Mouse (Mus musculus) urinary bladder, postnatal 25 days (tissue): ENCODE measurements around the gene Supt4a.
A peak's percentile ranks its signal among the peaks of the same experiment; 100 is the strongest.

ENCODE experiments used
- DNase-seq: peaks from one replicate; pipeline ENCODE4 v3.0.0; 2022; ENCODE audit warnings: low spot score

The Supt4a gene

GRCm38 (mm10) chr11:87737175-87737740 is at the start of gene Supt4a:
Gene Supt4a (plus strand): TSS chr11:87737552.
- DNase-seq, result peak; percentile 98

GRCm38 (mm10) chr11:87688478-87689203 is 48.7 kb upstream of the Supt4a start:
- no peak for DNase-seq

DNA sequence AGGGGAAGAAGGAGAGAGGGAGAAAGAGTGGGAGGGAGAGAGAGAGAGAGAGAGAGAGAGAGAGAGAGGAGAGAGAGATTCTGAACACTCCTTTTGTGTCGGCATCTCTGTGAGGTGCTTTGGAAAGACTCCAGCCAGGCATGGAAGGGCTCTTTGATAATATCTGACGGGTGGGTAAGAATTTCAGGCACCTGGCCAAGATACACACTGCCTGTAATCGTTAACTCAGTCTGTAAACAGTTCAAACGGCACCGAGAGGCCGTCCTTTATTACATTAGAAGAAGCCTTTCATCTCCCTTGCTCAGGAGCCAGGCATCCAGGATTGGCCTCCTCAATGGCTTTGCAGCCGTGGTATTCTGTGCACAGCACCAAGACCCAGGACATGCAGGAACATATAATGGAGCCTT is 47.9 kb upstream of the Supt4a start:
- peak; percentile 54 for DNase-seq

DNA sequence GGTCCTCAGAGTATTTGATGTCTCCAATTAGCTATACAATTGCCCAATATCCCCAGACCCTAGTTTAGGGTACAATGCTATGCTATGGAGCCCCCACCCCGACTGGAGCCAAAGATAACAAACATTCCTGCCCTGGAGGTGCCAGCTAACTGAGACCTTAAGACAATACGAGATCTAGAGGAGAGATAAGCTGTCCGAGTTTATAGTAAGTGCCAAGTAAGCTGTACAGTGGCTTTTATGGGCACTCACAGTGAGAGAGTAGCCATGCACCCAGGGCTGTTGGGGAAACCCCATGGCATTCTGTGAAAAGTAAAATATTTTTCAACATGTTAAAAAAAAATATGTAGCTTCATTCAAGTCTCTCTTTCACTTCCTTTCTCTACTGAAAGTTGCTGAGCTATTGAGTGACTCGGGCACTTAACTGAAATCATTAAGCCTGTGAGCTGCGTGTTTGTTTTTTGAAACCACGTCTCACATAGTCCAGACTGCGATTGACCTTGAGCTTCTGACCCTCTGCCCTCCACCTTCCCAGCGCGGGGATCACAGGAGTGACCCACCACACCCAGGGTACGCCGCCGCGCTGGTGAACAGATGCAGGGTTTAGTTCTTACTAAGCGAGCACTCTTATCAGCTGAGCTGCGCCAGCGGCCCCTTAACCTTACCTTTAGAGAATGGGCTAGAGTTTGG is 47.2 kb upstream of the Supt4a start:
- DNase-seq, result no peak

DNA sequence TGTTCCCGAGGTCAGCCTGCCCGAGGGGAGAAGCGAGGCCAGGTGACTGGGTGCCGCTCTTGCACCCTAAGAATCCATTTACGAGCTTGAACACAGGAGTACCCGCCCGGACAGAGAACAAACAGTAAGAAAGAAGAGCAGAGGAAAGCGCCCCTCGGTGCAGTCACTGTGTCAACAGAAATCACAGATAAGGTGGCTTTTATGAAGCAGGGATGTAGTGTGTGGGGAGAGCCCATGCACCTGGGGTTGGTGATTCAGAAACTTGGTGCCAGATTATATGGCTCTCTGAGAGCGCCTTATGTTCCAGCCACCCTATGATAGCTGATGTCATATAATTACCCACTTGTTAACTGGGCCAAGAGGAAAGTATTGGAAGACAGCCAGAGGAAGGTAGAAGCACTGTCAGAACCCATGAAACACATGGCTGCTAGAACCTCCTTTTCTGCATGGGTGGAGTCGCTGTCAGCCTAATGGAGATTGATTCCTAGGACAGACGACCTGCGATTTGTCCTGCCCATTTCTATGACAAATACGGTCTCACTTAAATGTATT is 40.1 kb upstream of the Supt4a start:
- DNase-seq, result no peak

DNA sequence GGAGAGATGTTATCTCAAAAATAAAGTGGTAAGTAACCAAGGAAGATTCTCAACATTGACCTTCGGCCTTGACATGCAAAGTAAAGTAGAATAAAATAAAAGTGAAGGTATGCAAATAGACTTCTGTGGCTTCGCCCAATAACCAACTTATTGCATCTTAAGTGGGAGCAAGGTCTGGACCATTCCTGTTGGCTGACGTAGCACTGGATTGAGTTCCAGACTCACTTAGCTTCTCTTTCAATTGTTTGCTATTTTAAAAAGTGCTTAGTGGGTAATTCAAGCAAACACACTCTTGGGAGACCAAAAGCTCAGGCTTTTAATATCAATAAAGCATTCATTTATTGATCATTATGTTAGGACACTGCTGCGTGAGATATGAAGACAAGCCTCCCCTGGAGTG is 39.2 kb upstream of the Supt4a start:
- no peak for DNase-seq

DNA sequence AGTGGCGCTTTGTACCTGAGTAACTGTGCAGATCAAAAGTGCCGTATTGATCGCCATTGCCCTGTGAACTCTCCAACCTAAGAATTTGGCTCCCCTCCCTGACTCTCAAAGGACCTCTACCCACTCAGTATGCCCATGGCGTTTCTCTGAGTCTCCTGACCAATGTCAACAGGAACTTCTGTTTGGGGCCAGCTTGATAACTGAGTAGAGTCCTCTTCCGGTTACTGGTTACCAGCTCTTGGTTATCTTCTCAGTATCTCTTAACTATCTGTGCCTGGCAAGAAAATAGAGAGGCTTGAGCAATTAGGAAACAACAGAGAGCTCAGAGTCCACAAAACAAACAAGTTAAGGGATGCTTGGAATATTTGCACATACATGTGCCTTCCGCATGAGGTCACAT is 36.2 kb upstream of the Supt4a start:
- no peak for DNase-seq

DNA sequence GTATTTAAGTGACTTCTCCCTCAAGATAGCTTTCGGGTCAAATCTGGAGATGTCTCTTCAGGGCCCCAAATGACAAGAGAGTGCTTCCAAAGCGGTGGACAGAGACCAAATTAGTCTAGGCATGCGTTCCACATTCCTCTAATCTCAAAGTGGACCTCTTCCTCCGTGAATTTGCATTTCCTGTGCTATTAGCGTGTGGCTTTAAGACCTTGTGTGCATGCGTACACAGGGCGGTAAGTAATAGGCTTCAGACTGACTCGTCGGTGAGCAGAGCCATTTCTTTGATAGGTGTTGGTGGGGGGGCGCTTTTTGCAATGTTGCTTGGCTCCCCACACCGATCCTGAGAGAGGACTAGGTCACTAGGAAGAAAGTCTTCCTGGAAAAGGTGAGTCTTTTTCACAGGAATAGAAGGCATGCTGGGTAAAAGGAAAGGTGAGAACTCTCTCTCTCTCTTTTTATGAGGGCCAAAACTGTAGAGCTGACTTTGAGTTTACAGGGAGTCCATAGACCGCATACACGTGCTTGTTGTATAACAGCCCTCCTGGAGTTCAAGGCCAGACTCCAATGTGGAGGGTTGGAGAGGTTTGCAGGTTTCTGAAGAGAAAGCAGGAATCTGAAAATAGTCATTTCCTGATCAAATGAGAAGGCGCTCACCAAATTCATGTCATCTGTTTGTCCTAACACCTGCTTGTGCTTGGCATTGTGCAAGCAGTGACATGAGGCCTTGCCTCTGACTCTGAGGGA is 35.3 kb upstream of the Supt4a start:
- no peak for DNase-seq

DNA sequence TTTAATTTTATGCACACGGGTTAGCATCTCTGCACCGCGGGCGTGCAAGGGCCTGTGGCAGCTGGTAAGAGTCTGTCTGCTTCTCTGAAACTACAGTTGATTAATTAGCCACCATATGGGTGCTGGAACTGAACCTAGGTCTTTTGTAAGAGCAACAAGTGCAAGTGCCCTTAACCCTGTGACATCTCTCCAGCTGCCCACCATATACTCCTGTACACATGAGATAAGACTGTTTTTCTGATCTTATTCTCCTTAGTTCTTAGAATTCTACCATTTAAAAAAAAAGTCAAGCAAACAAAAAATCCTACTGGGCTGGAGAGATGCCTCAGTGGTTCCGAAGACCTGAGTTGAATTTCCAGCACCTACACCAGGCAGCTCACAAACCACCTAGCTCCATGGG is 33.7 kb upstream of the Supt4a start:
- DNase-seq, result no peak

DNA sequence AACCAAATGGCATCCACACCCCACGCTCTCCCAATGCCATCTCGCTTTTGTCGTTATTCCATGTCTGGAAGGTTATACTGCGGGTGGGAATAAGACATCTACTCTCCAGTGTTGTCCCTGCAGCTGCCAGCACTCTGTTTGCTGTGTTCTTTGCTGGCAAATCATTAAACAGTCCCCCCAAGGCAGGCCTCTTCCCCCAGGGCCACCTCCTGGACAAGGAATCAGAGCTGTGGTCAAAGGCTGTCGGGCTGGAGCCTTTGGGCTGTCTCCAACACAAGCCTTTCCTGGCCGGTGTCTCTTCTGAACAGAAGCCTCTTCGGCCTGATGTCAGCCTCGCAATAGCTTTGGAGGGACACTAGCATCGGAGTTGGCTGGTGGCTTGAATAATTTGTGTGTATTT is 33.1 kb upstream of the Supt4a start:
- no peak for DNase-seq

- DNase-seq, result no peak
Observed at GRCm38 (mm10) chr11:87707570-87707969, 29.8 kb upstream of the Supt4a start.

GRCm38 (mm10) chr11:87708979-87709378 is 28.4 kb upstream of the Supt4a start:
- no peak for DNase-seq

GRCm38 (mm10) chr11:87709513-87710261 is 27.7 kb upstream of the Supt4a start:
- DNase-seq, result peak; percentile 63

DNA sequence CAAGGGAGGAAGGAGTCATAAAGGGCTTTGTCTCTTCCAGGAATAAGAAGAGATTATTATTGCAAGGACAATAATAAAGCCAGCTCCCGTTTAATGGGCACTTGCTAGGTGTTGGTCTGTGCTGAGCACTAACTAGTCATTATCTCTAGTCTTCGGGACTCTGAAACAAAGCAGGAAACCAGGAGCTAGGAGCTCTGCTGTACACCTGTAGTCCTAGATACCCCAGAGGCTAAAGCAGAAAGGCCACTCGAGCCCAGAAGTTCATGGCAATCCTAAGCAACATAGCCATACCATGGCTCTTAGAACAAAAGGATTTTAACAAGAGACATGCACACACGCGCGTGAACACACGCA is 27.1 kb upstream of the Supt4a start:
- DNase-seq, result no peak

DNA sequence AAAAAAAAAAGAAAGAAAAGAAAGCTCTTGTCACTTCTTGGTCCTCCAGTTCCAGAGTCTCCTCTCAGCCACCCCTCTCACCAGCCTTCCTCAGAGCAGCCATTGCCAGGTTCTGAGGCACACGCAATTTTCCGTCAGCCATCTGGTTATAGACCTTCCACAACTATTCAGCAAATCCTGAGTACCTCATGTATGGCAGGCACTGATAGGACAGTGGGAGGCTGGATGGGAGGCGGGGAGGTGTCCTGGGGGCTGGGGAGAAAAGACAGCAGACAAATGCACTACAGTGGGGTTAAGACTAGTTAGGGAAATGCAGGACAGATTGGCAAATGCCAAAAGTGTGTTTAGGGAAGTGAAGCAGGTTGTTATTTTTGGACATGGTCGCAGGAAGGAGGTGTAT is 25.2 kb upstream of the Supt4a start:
- DNase-seq, result no peak

DNA sequence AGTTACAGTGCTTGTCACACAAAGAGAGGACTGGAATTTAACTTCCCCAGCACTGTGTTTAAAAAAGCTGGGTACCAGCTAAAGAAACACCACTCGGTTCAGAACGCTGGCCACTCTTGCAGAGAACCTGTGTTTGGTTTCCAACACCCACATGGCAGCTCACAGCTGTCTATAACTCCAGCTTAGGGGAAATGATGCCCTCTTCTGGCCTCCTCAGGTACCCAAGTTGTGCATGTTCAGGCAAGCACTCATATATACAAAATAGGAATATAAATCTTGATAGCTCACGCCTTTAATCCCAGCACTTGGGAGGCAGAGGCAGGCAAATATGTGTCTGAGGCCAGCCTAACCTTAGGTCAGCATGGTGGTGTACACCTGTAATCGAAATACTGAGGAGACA is 21.4 kb upstream of the Supt4a start:
- no peak for DNase-seq

DNA sequence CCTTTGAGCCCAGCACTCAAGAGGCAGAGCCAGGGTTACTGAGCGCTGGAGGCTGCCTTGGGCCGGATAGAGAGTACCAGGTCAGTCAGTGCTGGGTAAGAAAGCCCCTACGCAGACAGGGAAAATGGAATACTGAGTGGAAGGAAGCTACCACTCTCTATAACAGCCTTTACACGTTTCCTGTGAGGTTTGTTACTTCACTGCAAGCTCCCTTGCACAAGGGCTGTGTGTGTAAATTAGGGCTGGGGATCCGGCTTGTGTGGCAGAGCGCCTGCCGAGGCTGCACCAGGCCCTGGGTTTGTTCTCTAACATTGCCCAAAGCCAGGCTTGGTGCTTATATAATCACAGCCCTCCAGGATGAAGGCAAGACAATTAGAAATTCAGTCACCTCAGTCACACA is 17.8 kb upstream of the Supt4a start:
- DNase-seq, result no peak

DNA sequence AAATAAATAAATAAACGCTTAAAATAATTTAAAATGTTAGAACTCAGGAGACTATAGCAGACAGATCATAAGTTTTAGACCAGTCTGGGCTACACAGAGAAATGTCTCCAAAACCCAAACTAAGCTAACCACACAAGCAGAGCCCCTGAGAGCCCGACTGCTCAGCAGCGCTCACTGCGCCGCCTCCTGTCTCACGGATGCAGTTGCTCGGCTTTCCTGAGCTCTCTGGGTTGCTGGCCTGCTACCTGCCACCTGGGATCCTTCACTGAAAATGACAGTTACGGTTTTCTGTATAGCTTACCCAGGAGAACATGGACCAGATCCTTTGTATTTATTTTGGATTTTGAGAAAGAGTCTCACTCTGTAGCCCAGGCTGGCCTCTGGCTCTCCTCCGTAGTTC is 17.0 kb upstream of the Supt4a start:
- DNase-seq, result no peak

DNA sequence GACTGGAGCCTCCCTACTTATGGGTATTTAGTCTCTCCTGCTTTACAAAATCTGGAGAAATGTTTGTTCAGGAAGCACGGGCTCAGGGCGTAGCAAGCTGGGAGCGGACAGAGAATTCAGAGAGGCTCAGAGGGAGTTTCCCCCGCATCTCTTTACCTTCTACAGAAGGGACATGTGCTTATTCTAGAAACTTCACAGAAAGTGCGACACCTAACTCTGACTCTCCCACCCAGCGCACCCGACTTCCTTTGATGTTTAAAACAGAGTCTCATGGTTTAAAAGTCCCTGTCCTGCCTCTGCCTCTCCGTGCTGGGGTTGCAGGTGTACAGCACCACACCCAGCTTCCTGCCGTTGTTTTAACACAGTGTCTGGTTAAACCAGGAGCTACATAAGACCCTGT is 16.5 kb upstream of the Supt4a start:
- no peak for DNase-seq

DNA sequence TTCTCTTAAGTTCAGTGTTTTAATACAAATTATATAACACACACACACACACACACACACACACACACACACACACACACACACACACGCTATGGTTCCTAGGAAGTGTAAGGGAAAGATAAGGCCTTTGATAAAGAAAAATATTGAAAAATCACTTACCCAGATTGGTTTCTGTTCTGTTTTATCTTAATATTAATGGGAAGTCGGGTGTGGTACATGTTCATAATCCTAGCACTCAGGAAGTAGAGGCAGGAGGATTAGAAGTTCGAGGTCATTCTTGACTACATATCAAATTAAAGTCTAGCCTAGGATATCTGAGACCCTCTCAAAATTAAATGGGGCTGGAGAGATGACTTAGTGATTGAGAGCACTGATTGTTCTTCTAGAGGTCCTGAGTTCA is 15.2 kb upstream of the Supt4a start:
- DNase-seq, result no peak

GRCm38 (mm10) chr11:87722891-87723290 is 14.5 kb upstream of the Supt4a start:
- DNase-seq, result no peak

DNA sequence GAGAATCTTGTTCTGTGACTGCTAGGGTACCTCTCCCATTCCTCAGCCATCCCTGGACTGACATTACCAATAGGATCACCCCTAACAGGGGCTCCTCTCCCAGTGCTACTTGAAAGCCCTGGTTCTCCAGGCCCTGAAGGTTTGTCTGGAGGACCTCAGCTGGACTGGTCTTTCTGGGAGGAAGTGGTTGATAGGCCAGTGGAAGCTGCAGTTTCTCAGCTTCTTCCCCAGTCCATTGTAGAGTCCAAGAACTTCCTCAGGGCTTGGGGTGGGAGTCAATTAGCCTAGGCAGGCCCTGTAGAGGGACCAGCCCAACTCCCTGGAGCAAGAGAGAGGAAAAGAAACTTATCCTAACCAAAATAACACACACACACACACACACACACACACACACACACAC is 11.8 kb upstream of the Supt4a start:
- DNase-seq, result no peak
